Mouse (Mus musculus) cerebellum, adult 9-10 months (tissue): ENCODE results near the gene Gm5426.
A peak's percentile ranks its signal among the peaks of the same experiment; 100 is the strongest.
"Not testable (repeated sequence)": the region's sequence is repeated elsewhere in the genome, so short reads cannot be mapped to it uniquely, and the experiment has no call there.

Experiments used
- DNase-seq: peaks from one replicate; pipeline ENCODE4 v3.0.0; 2022

The Gm5426 gene

GRCm38 (mm10) chr10:96139274-96139673 is 2.9 kb downstream of the Gm5426 start:
- DNase-seq, result not testable (repeated sequence)

DNA sequence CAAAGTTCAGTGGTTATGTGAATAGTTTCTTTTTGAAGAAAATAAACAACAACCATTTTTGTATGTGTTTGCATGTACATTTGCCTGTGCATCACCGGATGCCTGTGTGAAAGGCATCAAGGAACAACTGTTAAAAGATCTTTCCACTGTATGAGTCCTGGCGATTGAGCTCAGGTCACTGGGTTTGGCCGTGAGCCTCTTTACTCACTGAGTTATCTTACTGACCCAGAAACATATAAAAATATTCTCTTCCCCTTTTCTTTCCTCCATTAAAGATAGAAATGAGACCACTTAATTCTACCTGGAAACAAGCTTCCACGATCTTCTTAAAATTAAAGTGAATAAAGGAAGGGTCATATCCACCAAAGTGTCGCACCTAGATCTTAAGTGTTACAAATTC is 10.2 kb downstream of the Gm5426 start:
- no peak for DNase-seq

DNA sequence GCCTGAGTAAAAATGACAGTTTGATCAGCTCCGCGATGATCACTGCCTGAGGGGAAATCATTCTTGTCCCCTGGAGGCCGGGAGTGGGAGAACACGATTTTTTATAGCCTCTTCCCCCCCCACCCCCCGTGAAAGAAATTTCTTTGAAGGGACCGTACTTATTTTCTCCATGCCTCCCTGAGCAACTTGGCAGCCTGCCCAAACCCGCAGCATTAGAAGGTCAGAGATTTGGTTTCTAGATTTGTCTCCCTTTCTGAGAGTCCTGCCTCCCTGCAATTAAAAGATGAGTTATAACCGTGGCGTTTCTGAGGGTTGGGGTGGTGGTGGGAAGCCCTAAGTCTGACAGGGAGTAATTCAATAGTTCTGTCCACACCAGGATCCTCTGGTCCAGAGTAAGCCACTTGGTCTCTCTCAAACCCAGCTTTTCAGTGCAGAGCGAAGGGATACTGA is 11.9 kb downstream of the Gm5426 start:
- DNase-seq, result no peak

- DNase-seq, result no peak
Measured at GRCm38 (mm10) chr10:96150401-96151116, 14.2 kb downstream of the Gm5426 start.

- no peak for DNase-seq
Measured at GRCm38 (mm10) chr10:96153315-96153714, 16.9 kb downstream of the Gm5426 start.

- no peak for DNase-seq
Measured at GRCm38 (mm10) chr10:96162975-96163706, 26.7 kb downstream of the Gm5426 start.

- DNase-seq, result no peak
Measured at GRCm38 (mm10) chr10:96163791-96164190, 27.4 kb downstream of the Gm5426 start.

- no peak for DNase-seq
Measured at GRCm38 (mm10) chr10:96165260-96165659, 28.9 kb downstream of the Gm5426 start.

DNA sequence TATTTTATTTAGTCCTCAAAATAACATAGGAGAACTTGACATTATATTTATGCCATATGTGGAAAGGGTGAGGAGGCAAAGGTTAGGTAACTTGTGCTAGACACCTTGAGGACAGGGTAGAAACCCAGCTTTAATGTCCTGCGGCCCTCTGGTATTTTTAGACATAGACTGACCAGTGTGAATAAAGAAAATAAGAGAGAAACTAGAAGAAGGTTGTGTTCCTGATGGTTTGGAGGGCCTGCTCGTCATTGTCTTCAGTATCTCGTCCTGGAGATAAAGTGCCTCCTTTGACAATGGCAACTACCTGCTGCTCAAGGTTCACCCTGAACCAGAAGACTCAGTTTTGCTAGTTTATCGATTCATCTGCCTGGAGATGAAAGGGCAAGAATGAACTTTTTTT is 32.6 kb downstream of the Gm5426 start:
- no peak for DNase-seq

DNA sequence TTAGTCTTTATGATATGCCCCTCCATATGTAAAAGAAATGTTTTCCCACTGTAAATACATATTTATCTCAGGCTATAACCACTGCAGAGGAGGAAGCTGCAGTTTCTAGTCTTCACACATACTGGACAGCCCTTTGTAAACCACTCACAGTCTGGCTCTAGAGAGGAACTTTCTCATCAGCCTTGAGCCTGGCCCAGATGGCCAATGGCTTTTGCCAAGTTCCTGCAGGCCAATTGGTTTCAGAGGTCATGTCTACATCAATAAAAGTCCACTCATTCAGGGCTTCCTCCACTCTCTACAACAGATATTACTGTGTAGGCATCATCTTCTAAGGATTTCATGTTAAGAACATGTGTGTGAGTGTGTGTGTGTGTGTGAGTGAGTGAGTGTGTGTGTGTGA is 35.1 kb downstream of the Gm5426 start:
- DNase-seq, result peak; percentile 20

GRCm38 (mm10) chr10:96172964-96173363 is 36.6 kb downstream of the Gm5426 start:
- DNase-seq, result no peak

DNA sequence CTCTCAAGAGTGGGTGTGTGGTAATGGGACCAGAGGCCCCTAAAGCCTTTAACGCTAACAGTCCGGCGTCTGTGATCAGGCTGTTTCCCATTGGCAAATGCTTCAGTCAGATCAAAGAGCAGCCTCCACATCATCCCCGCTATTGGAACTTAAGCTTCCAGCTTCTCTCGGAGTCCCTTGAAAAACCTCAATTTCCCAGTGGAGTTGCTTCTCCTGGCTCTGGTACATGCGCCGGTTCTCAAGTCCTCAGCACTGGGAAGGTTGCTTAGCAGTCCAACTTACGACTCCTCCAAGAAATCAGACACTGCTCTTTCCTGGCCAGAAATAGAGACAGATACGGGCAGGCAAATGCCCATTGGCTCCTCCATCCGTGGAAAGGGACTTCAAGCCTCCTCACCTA is 37.4 kb downstream of the Gm5426 start:
- no peak for DNase-seq

GRCm38 (mm10) chr10:96176916-96177315 is 40.5 kb downstream of the Gm5426 start:
- DNase-seq, result no peak

DNA sequence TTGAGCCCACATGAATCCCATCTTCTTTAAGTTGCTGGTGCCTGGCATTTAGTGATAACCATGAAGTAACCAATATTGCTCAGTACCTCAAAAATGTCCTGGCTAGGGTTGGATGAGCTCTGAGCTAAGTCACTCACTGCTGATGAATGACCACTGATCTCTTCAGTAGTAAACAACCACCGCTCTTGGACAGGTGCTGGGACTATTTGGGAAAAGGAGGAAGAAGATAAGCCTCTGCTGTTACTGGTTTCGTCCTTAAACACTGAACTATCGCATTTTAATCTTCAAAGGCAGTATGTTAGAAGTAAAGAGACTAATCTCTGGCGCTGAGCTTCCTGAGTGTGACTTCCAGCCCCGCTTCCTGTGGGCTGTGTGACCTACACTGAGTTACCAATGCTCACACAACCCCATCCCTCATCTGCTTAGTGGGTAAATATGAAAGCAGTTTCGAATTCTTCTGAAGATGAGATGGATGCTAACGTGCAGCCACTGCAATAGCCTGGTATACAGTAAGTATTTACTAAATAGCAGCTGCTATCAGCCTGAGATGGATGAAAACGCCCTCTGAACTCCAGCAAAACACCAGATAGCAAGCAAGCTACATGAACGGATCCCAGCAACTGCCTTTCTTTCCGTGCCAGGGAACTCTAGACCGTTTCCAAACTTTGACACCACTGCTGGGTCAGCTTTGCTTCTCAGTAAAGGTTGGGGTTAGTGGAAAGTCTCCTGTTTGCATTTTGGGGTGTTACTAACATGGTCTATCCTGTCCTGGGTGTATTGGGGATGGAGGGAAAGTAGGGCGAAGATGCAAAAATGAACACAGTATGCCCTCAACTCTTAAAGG is 44.4 kb downstream of the Gm5426 start:
- no peak for DNase-seq

GRCm38 (mm10) chr10:96181398-96181790 is 45.0 kb downstream of the Gm5426 start:
- no peak for DNase-seq

- no peak for DNase-seq
Measured at GRCm38 (mm10) chr10:96181883-96182628, 45.7 kb downstream of the Gm5426 start.

DNA sequence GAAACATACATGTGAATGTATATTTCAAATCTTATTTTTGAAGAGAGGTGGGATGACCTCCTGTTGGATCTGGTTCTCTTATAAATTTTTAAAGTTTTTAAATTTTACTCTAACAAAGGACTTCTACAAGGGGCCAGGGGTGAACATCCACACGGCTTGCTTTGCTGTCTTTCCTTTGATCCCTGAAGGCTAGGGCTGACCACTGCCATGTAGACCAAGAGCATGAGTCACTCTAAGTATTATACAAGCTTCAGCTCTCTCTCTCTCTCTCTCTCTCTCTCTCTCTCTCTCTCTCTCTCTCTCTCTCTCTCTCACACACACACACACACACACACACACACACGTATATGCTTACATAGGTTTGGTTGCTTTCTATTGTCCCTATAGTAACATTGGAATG is 48.6 kb downstream of the Gm5426 start:
- DNase-seq, result no peak

DNA sequence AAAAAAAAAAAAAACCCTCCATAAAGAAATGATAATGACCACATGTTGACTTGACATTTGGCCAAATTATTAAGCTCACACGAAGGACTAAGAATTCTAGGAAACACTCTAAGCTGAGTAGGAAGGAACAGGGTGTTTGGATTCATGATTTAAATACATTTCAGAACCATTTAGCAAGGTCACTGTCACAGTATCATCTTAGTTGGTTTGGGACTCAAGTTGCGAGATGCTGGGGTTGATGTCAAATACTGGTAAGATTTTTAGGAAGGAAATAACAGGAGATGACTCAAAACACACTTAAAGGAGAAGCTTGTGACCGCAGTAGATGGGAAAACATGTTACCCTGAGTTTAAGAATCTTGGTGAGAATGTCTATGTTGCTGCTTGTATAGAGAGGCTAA is 49.2 kb downstream of the Gm5426 start:
- no peak for DNase-seq
